Mouse (Mus musculus) stomach, postnatal 0 days (tissue): Measurements from ENCODE around the gene Enox1. TPM values are rescaled to one million over a fixed set of nuclear protein-coding genes. Genes with fewer than 3 reads are reported as not detected.

Experiments used
- ATAC-seq: fragments of 200-750 bp; cut with Nextera tagmentation; 2 replicates; pipeline ENCODE4 v1.8.0; 2017; ENCODE audit not compliant: low FRiP score, low TSS enrichment
- DNase-seq: peaks from one replicate; pipeline ENCODE4 v3.0.0-alpha.2; 2016; ENCODE audit warnings: low spot score
- H3K27ac ChIP-seq: fragments of 300-500 bp; sonication (generic); replicated peaks from 2 replicates; pipeline ENCODE4 v1.5.1; 2014; ENCODE audit warnings: mild to moderate bottlenecking, control low read depth
- H3K27me3 ChIP-seq: fragments of 300-500 bp; sonication (generic); 2 replicates; pipeline ENCODE4 v1.6.1; 2014; ENCODE audit warnings: low read length; ENCODE audit not compliant: control insufficient read depth, insufficient read depth
- H3K36me3 ChIP-seq: fragments of 300-500 bp; sonication (generic); 2 replicates; pipeline ENCODE4 v1.6.1; 2014; ENCODE audit warnings: low read length, mixed read lengths; ENCODE audit not compliant: control insufficient read depth, insufficient read depth
- H3K4me1 ChIP-seq: fragments of 300-500 bp; sonication (generic); replicated peaks from 2 replicates; pipeline ENCODE4 v1.6.1; 2014; ENCODE audit warnings: antibody characterized with exemption; ENCODE audit not compliant: control insufficient read depth, insufficient read depth
- H3K4me2 ChIP-seq: fragments of 300-500 bp; sonication (generic); replicated peaks from 2 replicates; pipeline ENCODE4 v1.6.1; 2014; ENCODE audit warnings: low read depth, mild to moderate bottlenecking, control low read depth, moderate library complexity
- H3K4me3 ChIP-seq: fragments of 300-500 bp; sonication (generic); 2 replicates; pipeline ENCODE4 v1.5.1; 2014; ENCODE audit warnings: low read depth, low read length, control low read depth
- H3K9ac ChIP-seq: fragments of 300-500 bp; sonication (generic); 2 replicates; pipeline ENCODE4 v1.6.1; 2014; ENCODE audit warnings: mild to moderate bottlenecking, low read length, control low read depth, mixed read lengths
- H3K9me3 ChIP-seq: fragments of 300-500 bp; sonication (generic); 2 replicates; pipeline ENCODE4 v1.6.1; 2016; ENCODE audit warnings: low read length; ENCODE audit not compliant: control insufficient read depth
- CTCF ChIP-seq: IDR thresholded peaks from 2 replicates; pipeline ENCODE4 v1.5.1; 2016; ENCODE audit warnings: antibody characterized with exemption, low read depth, mild to moderate bottlenecking, moderate library complexity
- EP300 ChIP-seq: optimal IDR thresholded peaks from 2 replicates; pipeline ENCODE3; 2016; ENCODE audit warnings: antibody characterized with exemption
- WGBS: fragments of 180-500 bp; shearing (Covaris S2); extraction: QIAGEN DNeasy Blood & Tissue Kit; methylation state at CpG from one replicate; pipeline ENCODE4 v1.1.7; 2014; 5-methylcytosine and 5-hydroxymethylcytosine counted together
- polyA plus RNA-seq: library from polyadenylated mRNA; unstranded; fragments of >200 nt; fragmentation: Nextera tagmentation; extraction: Ambion mirVana; gene quantifications from 2 replicates; pipeline ENCODE4 v1.2.1, GENCODE M21; 2015

The Enox1 gene
- polyA plus RNA-seq, 1 experiment from 2014 or later: 2.5 TPM

DNA sequence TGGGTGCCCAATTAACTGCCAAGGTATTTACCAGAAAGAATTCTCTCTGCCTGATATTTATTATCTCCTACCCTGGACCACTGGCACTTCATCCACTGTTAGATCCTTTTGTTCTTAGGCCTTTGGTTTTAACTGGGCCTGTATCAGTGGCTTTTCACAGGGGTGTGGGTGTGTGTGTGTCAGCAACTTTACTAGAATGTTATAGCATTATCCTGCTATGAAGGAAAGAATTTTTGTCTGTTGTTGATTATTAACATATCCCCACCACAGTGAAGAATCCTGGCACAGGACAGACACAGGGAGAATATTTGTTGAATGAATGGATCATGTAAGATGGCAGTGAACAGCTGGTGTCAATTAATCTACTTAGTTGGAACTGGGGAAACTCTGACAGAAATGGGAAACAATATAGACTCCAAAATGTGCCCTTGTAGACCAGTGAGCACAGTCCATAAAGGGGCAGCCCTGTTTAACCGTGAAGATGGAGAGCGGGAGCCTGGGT lies 40.9 kb downstream of the Enox1 start:
- Histone ChIP-seq H3K27ac (no peak overlapping the region), H3K9me3 (no peaks in the 10 kb centered on the region), H3K36me3 (no peaks in the 10 kb centered on the region), H3K4me1 (no peaks in the 10 kb centered on the region), H3K9ac (no peak overlapping the region), H3K4me3 (no peak overlapping the region), H3K27me3 (no peaks in the 10 kb centered on the region), H3K4me2 (no peak overlapping the region)
- no peak for TF ChIP-seq CTCF
- no peak for TF ChIP-seq EP300
- ATAC-seq (no peak), DNase-seq (no peak)
- WGBS: 73% methylated on average over 2 of the region's 2 CpGs

- no peaks in the 10 kb centered on the region for H3K27me3 ChIP-seq
- no peak for ATAC-seq
- WGBS: 51% methylated on average over 8 of the region's 8 CpGs
Observed at GRCm38 (mm10) chr14:77210889-77211288, 54.3 kb downstream of the Enox1 start.

GRCm38 (mm10) chr14:77213210-77213609 lies 56.6 kb downstream of the Enox1 start:
- H3K9me3 ChIP-seq: no peaks in the 10 kb centered on the region
- H3K36me3 ChIP-seq: no peaks in the 10 kb centered on the region
- no peak overlapping the region for H3K27ac ChIP-seq
- H3K9ac ChIP-seq: no peak overlapping the region
- H3K27me3 ChIP-seq: no peaks in the 10 kb centered on the region
- H3K4me3 ChIP-seq: no peak overlapping the region
- WGBS: 58% methylated on average over 7 of the region's 7 CpGs
- TF ChIP-seq EP300 (no peak), CTCF (no peak)
- ATAC-seq (no peak), DNase-seq (no peak)
- H3K4me1 ChIP-seq: no peaks in the 10 kb centered on the region
- no peak overlapping the region for H3K4me2 ChIP-seq

More at GRCm38 (mm10) chr14:77210889-77211288, 54.3 kb downstream of the Enox1 start:
- no peaks in the 10 kb centered on the region for H3K36me3 ChIP-seq
- H3K4me1 ChIP-seq: no peaks in the 10 kb centered on the region
- H3K4me2 ChIP-seq: no peak overlapping the region
- no peak overlapping the region for H3K27ac ChIP-seq
- H3K4me3 ChIP-seq: no peak overlapping the region
- DNase-seq: no peak
- TF ChIP-seq EP300 (no peak), CTCF (no peak)
- H3K9me3 ChIP-seq: no peaks in the 10 kb centered on the region
- H3K9ac ChIP-seq: no peak overlapping the region

DNA sequence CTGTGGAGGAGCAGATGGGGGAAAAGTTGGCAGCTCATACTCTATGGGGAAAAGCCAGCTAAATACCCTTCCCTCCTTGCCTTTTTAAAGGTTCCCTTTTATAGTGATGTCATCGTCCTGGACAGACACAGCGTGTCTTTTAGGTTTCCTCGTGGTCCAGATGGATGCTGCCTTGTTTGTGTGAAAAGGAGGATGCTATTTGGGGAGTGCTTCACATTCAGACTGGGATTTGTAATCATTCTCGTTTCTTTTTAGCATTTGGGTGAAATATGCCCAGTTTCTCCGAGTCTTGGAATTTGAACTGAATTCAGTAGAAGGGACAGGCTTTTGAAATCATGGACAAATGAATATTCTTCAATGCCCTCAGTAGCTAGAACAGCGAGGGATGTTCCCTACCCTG lies 58.3 kb downstream of the Enox1 start:
- ATAC-seq (no peak), DNase-seq (no peak)
- H3K4me3 ChIP-seq: no peak overlapping the region
- no peak overlapping the region for H3K9ac ChIP-seq
- H3K36me3 ChIP-seq: no peaks in the 10 kb centered on the region
- 77% methylated on average over 6 of the region's 6 CpGs for WGBS
- H3K27me3 ChIP-seq: no peaks in the 10 kb centered on the region
- no peak overlapping the region for H3K4me2 ChIP-seq
- H3K4me1 ChIP-seq: no peaks in the 10 kb centered on the region
- TF ChIP-seq EP300 (no peak), CTCF (no peak)
- H3K9me3 ChIP-seq: no peaks in the 10 kb centered on the region
- no peak overlapping the region for H3K27ac ChIP-seq

GRCm38 (mm10) chr14:77225346-77225745 lies 68.8 kb downstream of the Enox1 start:
- no peak overlapping the region for H3K9ac ChIP-seq
- no peak for DNase-seq
- ATAC-seq: no peak
- 76% methylated on average over 10 of the region's 10 CpGs for WGBS
- H3K4me2 ChIP-seq: no peak overlapping the region
- H3K27ac ChIP-seq: no peak overlapping the region
- H3K4me3 ChIP-seq: no peak overlapping the region
- no peaks in the 10 kb centered on the region for H3K9me3 ChIP-seq
- H3K4me1 ChIP-seq: no peaks in the 10 kb centered on the region
- TF ChIP-seq EP300 (no peak), CTCF (no peak)
- no peaks in the 10 kb centered on the region for H3K36me3 ChIP-seq
- no peaks in the 10 kb centered on the region for H3K27me3 ChIP-seq

DNA sequence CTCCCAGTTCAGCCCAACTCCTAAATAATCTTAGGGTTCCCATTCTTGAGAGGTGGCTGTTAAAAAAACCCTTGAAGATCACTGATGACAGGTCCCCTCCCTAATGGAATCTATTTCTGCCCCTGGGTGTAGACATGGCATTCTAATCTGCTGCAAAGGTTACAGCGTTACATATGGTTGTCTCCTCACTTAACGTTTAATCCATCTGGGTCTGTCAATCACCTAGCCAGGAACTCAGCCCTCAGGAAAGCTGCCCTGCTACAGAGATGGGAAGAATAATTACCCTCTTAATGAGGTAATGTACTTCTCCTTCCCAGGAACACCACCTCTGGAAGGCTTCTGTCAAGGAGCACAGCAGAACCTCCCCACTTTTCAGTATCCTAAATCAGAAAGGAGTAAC lies 82.2 kb downstream of the Enox1 start:
- Histone ChIP-seq H3K27ac (no peak overlapping the region), H3K4me1 (no peaks in the 10 kb centered on the region), H3K36me3 (no peaks in the 10 kb centered on the region), H3K4me2 (no peak overlapping the region), H3K4me3 (no peak overlapping the region), H3K27me3 (no peaks in the 10 kb centered on the region), H3K9me3 (no peaks in the 10 kb centered on the region), H3K9ac (no peak overlapping the region)
- TF ChIP-seq CTCF: no peak
- no peak for TF ChIP-seq EP300
- no peak for ATAC-seq
- WGBS: 65% methylated on average over 2 of the region's 2 CpGs
- DNase-seq: no peak
